Mouse (Mus musculus) CH12.LX (cell line): ENCODE results near the gene Hist3h2a.

ENCODE experiments used
- CTCF ChIP-seq, 2 experiments: IDR thresholded peaks in 1 of 2; conservative IDR thresholded peaks in 1 of 2; 2 replicates each; pipeline ENCODE4 v1.5.1; 2011 to 2012; ENCODE audit warnings: low read depth in 2 of 2, low read length in 2 of 2, improper control_type of control experiment in 1 of 2, inconsistent platforms in 1 of 2, mild to moderate bottlenecking in 1 of 2, moderate library complexity in 1 of 2
- POLR2A ChIP-seq: IDR thresholded peaks from 2 replicates; pipeline ENCODE4 v1.6.1; 2011; ENCODE audit warnings: low read depth, mild to moderate bottlenecking, improper control_type of control experiment, low read length
- ZKSCAN1 ChIP-seq: IDR thresholded peaks from 2 replicates; pipeline ENCODE4 v1.6.1; 2012; ENCODE audit warnings: low read depth, inconsistent platforms, low read length, improper control_type of control experiment, borderline replicate concordance

- TF ChIP-seq CTCF (conservative IDR thresholded peaks at IDR 0.05 in 1 of 2, IDR thresholded peaks at IDR 0.05 in 1 of 2; ENCODE audit: low read depth in 2 of 2, low read length in 2 of 2): no peak
- no peak for TF ChIP-seq ZKSCAN1
- TF ChIP-seq POLR2A: no peak
These were observed 37.4 kb downstream of the Hist3h2a start for GRCm38 (mm10) chr11:58991911-58992310.
